Mouse (Mus musculus) NIH3T3 (cell line): ENCODE measurements around the gene Masp2.
A peak's percentile ranks its signal among the peaks of the same experiment; 100 is the strongest.

Experiments
- DNase-seq: peaks from one replicate; pipeline ENCODE4 v3.0.0-alpha.2; 2012; ENCODE audit warnings: low read depth

The Masp2 gene

GRCm38 (mm10) chr4:148638302-148638701 is 35.9 kb downstream of the Masp2 start:
- no peak for DNase-seq

- DNase-seq = no peak
Measured at GRCm38 (mm10) chr4:148639455-148639854, 37.1 kb downstream of the Masp2 start.

GRCm38 (mm10) chr4:148641121-148641520 is 38.8 kb downstream of the Masp2 start:
- no peak for DNase-seq

- DNase-seq = no peak
Measured at GRCm38 (mm10) chr4:148643291-148644156, 41.2 kb downstream of the Masp2 start, which contains the start of gene Gm572. Gene Gm572 (plus strand): TSS chr4:148643317.

GRCm38 (mm10) chr4:148644157-148644511 is 41.8 kb downstream of the Masp2 start:
- peak; percentile 64 for DNase-seq

GRCm38 (mm10) chr4:148644926-148645325 is 42.6 kb downstream of the Masp2 start:
- no peak for DNase-seq

DNA sequence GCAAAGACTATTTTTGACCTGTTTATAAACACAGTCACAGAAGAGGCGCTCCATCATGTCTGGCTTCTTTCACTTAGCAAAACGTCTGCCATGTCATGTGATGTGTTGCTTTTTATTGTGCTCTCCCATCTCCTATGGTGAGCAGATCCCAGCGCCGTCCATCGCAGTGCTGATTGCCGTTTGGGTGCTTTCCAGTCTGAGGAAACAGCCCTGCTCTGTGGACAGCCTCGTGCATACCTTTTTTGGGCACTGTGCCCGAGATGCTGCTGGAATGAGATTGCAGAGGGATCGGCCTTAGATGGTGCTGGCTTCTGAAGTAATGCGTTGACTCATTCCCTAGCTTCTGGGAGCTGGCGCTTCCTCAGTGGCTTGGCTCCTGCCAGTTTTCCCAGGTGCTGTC is 44.3 kb downstream of the Masp2 start:
- peak; percentile 94 for DNase-seq

DNA sequence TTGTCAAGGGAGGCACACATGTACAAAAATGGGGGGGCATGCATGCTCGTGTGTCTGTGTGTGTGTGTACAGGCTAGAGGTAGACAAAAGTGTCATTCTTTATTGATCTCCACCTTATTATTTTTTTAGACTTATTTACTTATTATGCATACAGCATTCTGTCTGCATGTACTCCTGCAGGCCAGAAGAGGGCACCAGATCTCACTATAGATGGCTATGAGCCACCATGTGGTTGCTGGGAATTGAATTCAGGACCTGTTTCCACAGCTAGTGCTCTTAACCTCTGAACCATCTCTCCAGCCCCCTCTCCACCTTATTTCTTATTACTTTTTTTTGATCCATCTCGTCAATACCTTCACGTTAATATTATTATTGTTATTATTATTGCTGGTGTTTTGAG is 47.0 kb downstream of the Masp2 start:
- DNase-seq = no peak

DNA sequence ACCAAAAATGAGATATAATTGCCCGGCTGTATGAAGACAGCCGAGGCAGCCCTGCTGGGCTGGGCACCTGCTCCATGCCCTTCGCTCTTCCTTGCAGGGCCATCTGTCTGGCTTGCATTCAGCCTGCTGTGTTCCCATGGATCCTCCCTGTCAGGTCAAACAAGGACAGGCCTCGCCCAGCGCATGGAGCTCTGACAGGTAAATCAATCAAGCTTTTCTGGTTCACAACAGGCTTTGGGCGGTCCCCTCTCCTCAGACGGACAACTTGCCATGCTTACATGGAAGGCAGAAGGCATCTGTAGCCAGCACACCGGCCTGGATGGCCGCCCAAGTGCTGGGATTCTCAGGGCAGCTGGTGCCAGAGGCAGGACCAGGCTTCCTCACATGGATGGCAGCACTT is 48.7 kb downstream of the Masp2 start:
- DNase-seq = no peak

GRCm38 (mm10) chr4:148654701-148655398 is 52.5 kb downstream of the Masp2 start:
- DNase-seq = peak; percentile 64

DNA sequence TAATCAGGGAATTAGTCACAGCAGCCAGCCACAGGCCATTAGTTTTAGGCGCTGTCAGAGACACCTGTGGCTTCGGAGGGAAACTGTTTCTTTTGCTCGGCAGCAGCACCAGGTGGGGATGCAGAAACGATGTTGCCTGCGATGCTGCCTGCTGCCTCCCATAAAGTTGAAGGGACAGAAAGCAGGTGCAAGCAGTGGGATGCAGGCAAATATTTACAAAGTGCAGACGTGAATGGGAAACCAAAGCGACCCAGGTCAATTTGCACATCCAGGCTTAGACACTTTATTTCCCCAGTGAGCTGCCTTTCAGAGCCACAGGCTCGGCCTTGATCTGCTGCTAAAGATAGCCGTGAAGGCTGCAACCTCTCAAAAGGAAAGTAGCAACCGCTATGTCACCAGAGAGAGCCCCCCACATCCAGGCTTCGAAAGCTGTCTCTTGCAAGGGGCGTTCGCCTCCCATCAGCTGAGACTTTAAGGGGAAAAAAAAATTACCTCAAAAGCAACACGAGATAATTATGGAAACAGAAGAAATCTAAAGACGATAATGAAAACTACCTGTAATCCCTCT is 54.4 kb downstream of the Masp2 start:
- no peak for DNase-seq

GRCm38 (mm10) chr4:148657776-148658175 is 55.4 kb downstream of the Masp2 start:
- DNase-seq = no peak

DNA sequence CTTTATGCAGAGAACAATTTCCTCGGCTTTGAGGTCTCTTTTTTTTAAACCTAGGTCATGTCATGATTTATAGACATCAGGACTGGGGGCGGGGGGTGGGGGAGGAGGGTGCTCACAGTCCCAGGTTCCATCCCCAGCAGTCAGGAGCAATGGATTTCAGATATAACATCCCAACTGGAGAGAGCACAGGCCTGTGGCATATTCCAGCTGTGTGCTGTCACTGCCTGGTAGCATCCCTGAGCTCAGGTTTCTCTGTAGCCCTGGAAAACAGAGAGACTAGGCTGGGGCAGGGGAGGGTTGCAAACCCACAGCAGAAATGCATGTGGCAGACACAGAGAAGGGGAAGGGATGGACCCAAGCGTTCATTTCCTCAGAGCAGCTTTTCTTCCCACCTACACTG is 57.8 kb downstream of the Masp2 start:
- no peak for DNase-seq

- peak; percentile 64 for DNase-seq
Measured at GRCm38 (mm10) chr4:148662168-148662965, 60.0 kb downstream of the Masp2 start.

DNA sequence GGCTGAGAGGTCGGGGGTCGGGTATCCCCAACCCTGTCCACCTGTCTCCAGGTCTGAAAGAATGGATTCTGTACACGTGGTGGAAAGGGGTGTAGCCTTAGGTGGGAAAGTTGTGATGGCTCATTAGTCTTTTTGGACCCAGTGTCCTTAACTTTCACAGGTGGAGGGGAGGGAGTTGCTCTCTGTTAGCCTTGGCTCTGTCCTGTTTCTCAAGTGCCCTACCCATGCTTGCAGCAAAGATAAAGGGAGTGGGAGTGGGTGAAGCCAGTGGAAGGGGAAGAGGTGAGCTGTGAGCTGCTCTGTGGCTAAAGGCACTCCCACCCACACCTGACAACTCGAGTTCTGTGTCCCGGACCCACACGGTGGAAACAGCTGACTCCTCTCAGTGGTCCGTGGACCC is 61.0 kb downstream of the Masp2 start:
- DNase-seq = no peak

- DNase-seq = no peak
Measured at GRCm38 (mm10) chr4:148664021-148664420, 61.7 kb downstream of the Masp2 start.
